Mouse (Mus musculus) kidney, adult 2 months (tissue): ENCODE measurements around the gene Cntn5. TPM values are rescaled to one million over a fixed set of nuclear protein-coding genes. Genes with fewer than 3 reads are reported as not detected.

Source experiments
- DNase-seq: peaks from one replicate; pipeline ENCODE4 v3.0.0; 2021
- H3K27ac ChIP-seq: fragments of 200-500 bp; 2 replicates; pipeline ENCODE4 v1.5.1; 2012; ENCODE audit warnings: low read depth, low read length, control low read depth, inconsistent platforms; ENCODE audit not compliant: insufficient read depth
- H3K27me3 ChIP-seq: fragments of 200-500 bp; replicated peaks from 2 replicates; pipeline ENCODE4 v1.6.1; 2012; ENCODE audit warnings: mild to moderate bottlenecking, moderate library complexity, low read length, inconsistent platforms; ENCODE audit not compliant: control insufficient read depth, insufficient read depth
- H3K36me3 ChIP-seq: fragments of 200-500 bp; 2 replicates; pipeline ENCODE4 v1.6.1; 2012; ENCODE audit warnings: mild to moderate bottlenecking, moderate library complexity, low read length, inconsistent platforms; ENCODE audit not compliant: control insufficient read depth, insufficient read depth
- H3K4me1 ChIP-seq: fragments of 200-500 bp; 2 replicates; pipeline ENCODE4 v1.6.1; 2011; ENCODE audit warnings: low read length; ENCODE audit not compliant: control insufficient read depth, insufficient read depth
- H3K4me3 ChIP-seq: fragments of 200-500 bp; 2 replicates; pipeline ENCODE4 v1.5.1; 2011; ENCODE audit warnings: mild to moderate bottlenecking, low read depth, low read length, control low read depth; ENCODE audit not compliant: insufficient read depth
- CTCF ChIP-seq: fragments of 200-500 bp; conservative IDR thresholded peaks from 2 replicates; pipeline ENCODE4 v1.5.1; 2011; ENCODE audit warnings: low read depth, mild to moderate bottlenecking, control low read depth, low read length, moderate library complexity, mixed read lengths; ENCODE audit not compliant: insufficient read depth, insufficient read length
- POLR2A ChIP-seq: fragments of 200-500 bp; IDR thresholded peaks from one replicate; pipeline ENCODE4 v1.6.1; 2011; ENCODE audit warnings: low read depth, low read length, control low read depth
- WGBS: fragments of 180-500 bp; shearing (Covaris S2); methylation state at CpG from one replicate; pipeline ENCODE4 v1.1.7; 2018; 5-methylcytosine and 5-hydroxymethylcytosine counted together
- polyA plus RNA-seq: library from polyadenylated mRNA; depleted of rRNA; stranded (reverse); fragments of >200 nt; gene quantifications from 2 replicates; pipeline ENCODE4 v1.2.3, GENCODE M21; 2012

Cntn5 gene
- polyA plus RNA-seq, 1 experiment, result 0.09 TPM

GRCm38 (mm10) chr9:9682348-9682884 lies 1222.2 kb downstream of the Cntn5 start:
- H3K27me3 ChIP-seq, result no peaks in the 10 kb centered on the region
- TF ChIP-seq CTCF (no peak), POLR2A (no peak)

GRCm38 (mm10) chr9:9676078-9676477 lies 1228.5 kb downstream of the Cntn5 start:
- TF ChIP-seq CTCF, result no peak
- TF ChIP-seq POLR2A, result no peak
- H3K4me3 ChIP-seq, result no peak overlapping the region
- DNase-seq, result no peak
- no peak overlapping the region for H3K27ac ChIP-seq
- H3K36me3 ChIP-seq, result no peaks in the 10 kb centered on the region
- no peaks in the 10 kb centered on the region for H3K27me3 ChIP-seq
- no peaks in the 10 kb centered on the region for H3K4me1 ChIP-seq
- WGBS, result 79% methylated on average over 4 of the region's 4 CpGs

More at GRCm38 (mm10) chr9:9682348-9682884, 1222.2 kb downstream of the Cntn5 start:
- WGBS, result 53% methylated on average over 5 of the region's 5 CpGs
- Histone ChIP-seq H3K27ac (no peak overlapping the region), H3K4me3 (no peak overlapping the region), H3K36me3 (no peaks in the 10 kb centered on the region), H3K4me1 (no peaks in the 10 kb centered on the region)
- no peak for DNase-seq

GRCm38 (mm10) chr9:9674531-9674930 lies 1230.0 kb downstream of the Cntn5 start:
- Histone ChIP-seq H3K4me3 (no peak overlapping the region), H3K36me3 (no peaks in the 10 kb centered on the region), H3K27ac (no peak overlapping the region), H3K27me3 (no peaks in the 10 kb centered on the region), H3K4me1 (no peaks in the 10 kb centered on the region)
- 91% methylated on average over 5 of the region's 5 CpGs for WGBS
- TF ChIP-seq POLR2A, result no peak
- no peak for TF ChIP-seq CTCF
- DNase-seq, result no peak

GRCm38 (mm10) chr9:9673277-9674049 lies 1231.1 kb downstream of the Cntn5 start:
- Histone ChIP-seq H3K4me1 (no peaks in the 10 kb centered on the region), H3K27ac (no peak overlapping the region), H3K36me3 (no peaks in the 10 kb centered on the region), H3K4me3 (no peak overlapping the region), H3K27me3 (no peaks in the 10 kb centered on the region)
- WGBS, result 22% methylated on average over 13 of the region's 13 CpGs
- TF ChIP-seq POLR2A (no peak), CTCF (no peak)
- no peak for DNase-seq

- H3K27me3 ChIP-seq, result no peaks in the 10 kb centered on the region
- H3K27ac ChIP-seq, result no peak overlapping the region
- TF ChIP-seq CTCF (no peak), POLR2A (no peak)
- H3K4me1 ChIP-seq, result no peaks in the 10 kb centered on the region
- no peaks in the 10 kb centered on the region for H3K36me3 ChIP-seq
- H3K4me3 ChIP-seq, result no peak overlapping the region
- 79% methylated on average over 3 of the region's 3 CpGs for WGBS
- no peak for DNase-seq
These were observed 1251.1 kb downstream of the Cntn5 start for GRCm38 (mm10) chr9:9653463-9653862.

- H3K36me3 ChIP-seq, result no peaks in the 10 kb centered on the region
- no peaks in the 10 kb centered on the region for H3K27me3 ChIP-seq
- H3K27ac ChIP-seq, result no peak overlapping the region
- peak; percentile 66 for DNase-seq
- no peak for TF ChIP-seq CTCF
- TF ChIP-seq POLR2A, result no peak
- no peak overlapping the region for H3K4me3 ChIP-seq
- peaks cover 5% of the 10 kb centered on the region; the same call in 1 of the 2 replicates for H3K4me1 ChIP-seq
- 51% methylated on average over 3 of the region's 3 CpGs for WGBS
These were observed 1257.2 kb downstream of the Cntn5 start for GRCm38 (mm10) chr9:9647361-9647760.

GRCm38 (mm10) chr9:9646276-9646675 lies 1258.3 kb downstream of the Cntn5 start:
- Histone ChIP-seq H3K4me3 (no peak overlapping the region), H3K4me1 (peaks cover 5% of the 10 kb centered on the region; the same call in 1 of the 2 replicates), H3K27me3 (no peaks in the 10 kb centered on the region), H3K27ac (no peak overlapping the region), H3K36me3 (no peaks in the 10 kb centered on the region)
- WGBS, result 50% methylated on average over 1 of the region's 1 CpGs
- DNase-seq, result peak; percentile 73
- TF ChIP-seq POLR2A (no peak), CTCF (no peak)
